Mouse (Mus musculus): ENCODE measurements around the gene Zfyve27. TPM values are rescaled to one million over a fixed set of nuclear protein-coding genes. Genes with fewer than 3 reads are reported as not detected.

Zfyve27 gene
- 71.8 and 83.9 TPM in 2 replicates for total RNA-seq (2014; rRNA removed)
- polyA plus RNA-seq (2015; fragmentation: Nextera tagmentation; extraction: Ambion mirVana): 48.8 and 50.6 TPM in 2 replicates

GRCm38 (mm10) chr19:42163764-42164163 lies at the start of gene Zfyve27:
Zfyve27 (plus strand) TSS chr19:42163951.
- no peak for ATAC-seq (ENCODE audit: low FRiP score)
- no peaks in the 10 kb centered on the region for H3K36me3 ChIP-seq (ENCODE audit: insufficient read depth, low read length)
- TF ChIP-seq CTCF (IDR thresholded peaks at IDR 0.05): no peak
- H3K9me3 ChIP-seq (ENCODE audit: low read length): no peaks in the 10 kb centered on the region
- H3K4me2 ChIP-seq (ENCODE audit: low read depth, low read length, poor library complexity, severe bottlenecking): no peak within 1 kb of the TSS
- no peak within 1 kb of the TSS for H3K9ac ChIP-seq (replicated peaks; ENCODE audit: low read length, poor library complexity, severe bottlenecking)
- no peak within 1 kb of the TSS for H3K4me3 ChIP-seq (ENCODE audit: low read depth, low read length)
- WGBS: 81% methylated on average over 5 of the region's 5 CpGs
- no peaks in the 10 kb centered on the region for H3K27me3 ChIP-seq (ENCODE audit: insufficient read depth, low read length)
- no peak for DNase-seq (ENCODE audit: low spot score)
- no peak within 1 kb of the TSS; the same call in 1 of the 2 replicates for H3K27ac ChIP-seq (ENCODE audit: low read depth, low read length)
- no peaks in the 10 kb centered on the region for H3K4me1 ChIP-seq (ENCODE audit: insufficient read depth, low read length)

- 93% methylated on average over 4 of the region's 4 CpGs for WGBS
- no peak overlapping the region for H3K9ac ChIP-seq (replicated peaks; ENCODE audit: low read length, poor library complexity, severe bottlenecking)
- no peak for TF ChIP-seq CTCF (IDR thresholded peaks at IDR 0.05)
- ATAC-seq (ENCODE audit: low FRiP score) (no peak), DNase-seq (ENCODE audit: low spot score) (no peak)
- H3K9me3 ChIP-seq (ENCODE audit: low read length): no peaks in the 10 kb centered on the region
- no peak overlapping the region for H3K27ac ChIP-seq (ENCODE audit: low read depth, low read length)
- H3K4me2 ChIP-seq (ENCODE audit: low read depth, low read length, poor library complexity, severe bottlenecking): no peak overlapping the region
- no peaks in the 10 kb centered on the region for H3K4me1 ChIP-seq (ENCODE audit: insufficient read depth, low read length)
- no peaks in the 10 kb centered on the region for H3K27me3 ChIP-seq (ENCODE audit: insufficient read depth, low read length)
- peaks cover 42% of the 10 kb centered on the region for H3K36me3 ChIP-seq (ENCODE audit: insufficient read depth, low read length)
- H3K4me3 ChIP-seq (ENCODE audit: low read depth, low read length): no peak overlapping the region
Measured at GRCm38 (mm10) chr19:42115783-42116335, 47.9 kb upstream of the Zfyve27 start.

GRCm38 (mm10) chr19:42118142-42118541 lies 45.6 kb upstream of the Zfyve27 start:
- H3K27ac ChIP-seq (ENCODE audit: low read depth, low read length): no peak overlapping the region
- no peak for TF ChIP-seq CTCF (IDR thresholded peaks at IDR 0.05)
- ATAC-seq (ENCODE audit: low FRiP score): no peak
- 96% methylated on average over 9 of the region's 9 CpGs for whole genome bisulfite sequencing
- no peak overlapping the region for H3K4me3 ChIP-seq (ENCODE audit: low read depth, low read length)
- DNase-seq (ENCODE audit: low spot score): no peak
- no peaks in the 10 kb centered on the region for H3K27me3 ChIP-seq (ENCODE audit: insufficient read depth, low read length)
- H3K4me1 ChIP-seq (ENCODE audit: insufficient read depth, low read length): no peaks in the 10 kb centered on the region
- H3K4me2 ChIP-seq (ENCODE audit: low read depth, low read length, poor library complexity, severe bottlenecking): no peak overlapping the region
- peaks cover 54% of the 10 kb centered on the region for H3K36me3 ChIP-seq (ENCODE audit: insufficient read depth, low read length)
- H3K9me3 ChIP-seq (ENCODE audit: low read length): no peaks in the 10 kb centered on the region
- H3K9ac ChIP-seq (replicated peaks; ENCODE audit: low read length, poor library complexity, severe bottlenecking): no peak overlapping the region

GRCm38 (mm10) chr19:42118596-42118995 lies 45.2 kb upstream of the Zfyve27 start:
- H3K9me3 ChIP-seq (ENCODE audit: low read length): no peaks in the 10 kb centered on the region
- ATAC-seq (ENCODE audit: low FRiP score) (no peak), DNase-seq (ENCODE audit: low spot score) (no peak)
- H3K4me2 ChIP-seq (ENCODE audit: low read depth, low read length, poor library complexity, severe bottlenecking): no peak overlapping the region
- H3K36me3 ChIP-seq (ENCODE audit: insufficient read depth, low read length): peaks cover 56% of the 10 kb centered on the region
- no peaks in the 10 kb centered on the region for H3K4me1 ChIP-seq (ENCODE audit: insufficient read depth, low read length)
- no peak overlapping the region for H3K9ac ChIP-seq (replicated peaks; ENCODE audit: low read length, poor library complexity, severe bottlenecking)
- no peak for TF ChIP-seq CTCF (IDR thresholded peaks at IDR 0.05)
- H3K27ac ChIP-seq (ENCODE audit: low read depth, low read length): no peak overlapping the region
- WGBS: 94% methylated on average over 5 of the region's 5 CpGs
- H3K4me3 ChIP-seq (ENCODE audit: low read depth, low read length): no peak overlapping the region
- no peaks in the 10 kb centered on the region for H3K27me3 ChIP-seq (ENCODE audit: insufficient read depth, low read length)

GRCm38 (mm10) chr19:42120451-42120850 lies 43.3 kb upstream of the Zfyve27 start:
- no peak for TF ChIP-seq CTCF (IDR thresholded peaks at IDR 0.05)
- Histone ChIP-seq H3K4me2 (ENCODE audit: low read depth, low read length, poor library complexity, severe bottlenecking) (no peak overlapping the region), H3K9ac (replicated peaks; ENCODE audit: low read length, poor library complexity, severe bottlenecking) (no peak overlapping the region), H3K9me3 (ENCODE audit: low read length) (no peaks in the 10 kb centered on the region), H3K36me3 (ENCODE audit: insufficient read depth, low read length) (peaks cover 54% of the 10 kb centered on the region), H3K27ac (ENCODE audit: low read depth, low read length) (no peak overlapping the region), H3K27me3 (ENCODE audit: insufficient read depth, low read length) (no peaks in the 10 kb centered on the region), H3K4me3 (ENCODE audit: low read depth, low read length) (no peak overlapping the region), H3K4me1 (ENCODE audit: insufficient read depth, low read length) (no peaks in the 10 kb centered on the region)
- 90% methylated on average over 8 of the region's 8 CpGs for WGBS
- DNase-seq (ENCODE audit: low spot score): no peak
- no peak for ATAC-seq (ENCODE audit: low FRiP score)

- Histone ChIP-seq H3K4me1 (ENCODE audit: insufficient read depth, low read length) (peaks cover 7% of the 10 kb centered on the region), H3K9ac (replicated peaks; ENCODE audit: low read length, poor library complexity, severe bottlenecking) (no peak overlapping the region), H3K27me3 (ENCODE audit: insufficient read depth, low read length) (no peaks in the 10 kb centered on the region), H3K36me3 (ENCODE audit: insufficient read depth, low read length) (peaks cover 32% of the 10 kb centered on the region), H3K4me2 (ENCODE audit: low read depth, low read length, poor library complexity, severe bottlenecking) (no peak overlapping the region), H3K27ac (ENCODE audit: low read depth, low read length) (no peak overlapping the region), H3K4me3 (ENCODE audit: low read depth, low read length) (no peak overlapping the region), H3K9me3 (ENCODE audit: low read length) (no peaks in the 10 kb centered on the region)
- DNase-seq (ENCODE audit: low spot score): peak; percentile 20
- no peak for ATAC-seq (ENCODE audit: low FRiP score)
- TF ChIP-seq CTCF (IDR thresholded peaks at IDR 0.05): no peak
- WGBS: 89% methylated on average over 13 of the region's 13 CpGs
Measured at GRCm38 (mm10) chr19:42124684-42125083, 39.1 kb upstream of the Zfyve27 start.
